Mouse (Mus musculus) mouse embryonic stem cell (cell line): Measurements from ENCODE around the gene Ralb.

Experiments
- in situ Hi-C, 2 experiments: fragments of 300-500 bp; cut with MboI; formaldehyde crosslinking; loops; 1 replicate in 1 of 2; 3 replicates in 1 of 2; pipeline ENCODE4 v1.14.3; 2019 to 2020; ENCODE audit warnings: low sequenced_read_pairs in 2 of 2, low pct_unique_long_range_greater_than_20kb in 1 of 2, mixed read lengths in 1 of 2; ENCODE audit not compliant: unreplicated experiment in 1 of 2

Gene Ralb

DNA sequence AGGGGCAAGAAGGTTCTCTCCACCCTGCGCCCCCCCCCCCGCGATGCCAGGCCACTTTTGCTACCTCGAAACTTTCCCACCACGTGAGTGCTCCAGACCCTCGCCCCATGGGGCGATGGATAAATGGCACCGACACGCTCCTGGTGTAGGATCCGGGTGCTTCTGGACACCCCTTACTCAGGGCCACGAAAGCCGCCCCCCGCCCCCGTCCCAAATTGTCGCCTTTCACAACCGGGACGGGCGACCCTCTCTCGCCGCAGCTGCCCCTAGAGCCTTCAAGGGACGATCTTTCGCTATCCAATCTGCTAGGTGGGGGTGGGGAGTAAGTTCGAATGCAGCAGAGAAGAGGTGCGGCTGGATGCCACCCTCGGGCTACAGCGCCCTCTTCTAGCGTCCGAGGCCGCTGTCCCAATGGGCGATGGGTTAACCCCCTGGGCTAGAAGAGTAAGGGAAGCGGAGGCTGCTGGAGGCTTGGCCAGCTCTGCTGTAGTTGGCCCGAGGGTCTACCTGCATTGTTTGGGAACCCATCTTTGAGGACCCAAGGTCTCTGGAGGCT lies 82.1 kb downstream of the Ralb start:
- in situ Hi-C loops, result no loop called here

- in situ Hi-C loops, result no loop called here
These were observed 82.8 kb downstream of the Ralb start, which contains the start of gene Inhbb for GRCm38 (mm10) chr1:119421576-119422421. Inhbb (minus strand) TSS chr1:119422248.

DNA sequence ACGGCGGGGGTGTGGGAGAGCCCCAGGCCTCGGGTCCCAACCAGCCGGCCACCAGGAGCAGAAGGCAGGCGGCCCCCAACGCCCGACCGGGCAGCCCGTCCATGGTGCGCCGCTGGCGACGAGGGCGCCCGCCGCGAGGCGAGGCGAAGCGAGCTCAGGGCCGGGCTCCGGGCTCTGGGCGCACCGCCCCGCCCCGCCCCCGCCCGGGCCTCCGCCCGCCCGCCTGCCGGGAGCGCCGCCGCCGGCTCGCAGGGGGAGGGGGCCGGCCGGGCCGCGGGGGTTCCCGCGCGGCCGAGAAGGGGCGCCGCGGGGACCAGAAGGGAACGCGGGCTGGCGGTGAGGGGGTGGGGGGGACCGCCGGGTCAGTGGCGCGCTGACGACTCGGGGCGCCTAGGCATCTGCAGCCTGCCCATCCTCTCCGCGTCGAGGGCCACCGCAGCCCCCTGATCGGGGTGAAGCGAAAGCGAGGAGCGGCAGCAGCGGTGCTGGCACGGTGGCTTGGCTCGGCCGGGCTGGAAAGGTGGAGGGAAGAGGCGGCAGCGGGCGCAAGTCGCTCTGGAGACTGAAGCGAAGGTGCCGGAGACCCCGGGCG lies 83.5 kb downstream of the Ralb start:
- in situ Hi-C loops, result no loop called here
